Mouse (Mus musculus) heart, embryonic 12.5 days (tissue): Measurements from ENCODE around the gene Phka1. TPM values are rescaled to one million over a fixed set of nuclear protein-coding genes. Genes with fewer than 3 reads are reported as not detected.
A peak's percentile ranks its signal among the peaks of the same experiment; 100 is the strongest.

Experiments
- ATAC-seq: fragments of 200-750 bp; cut with Nextera tagmentation; 2 replicates; pipeline ENCODE4 v1.8.0; 2017; ENCODE audit warnings: moderate TSS enrichment, moderate library complexity; ENCODE audit not compliant: insufficient number of reproducible peaks, low FRiP score
- H3K27ac ChIP-seq: fragments of 300-500 bp; sonication (generic); 2 replicates; pipeline ENCODE4 v1.5.1; 2016; ENCODE audit warnings: mild to moderate bottlenecking, moderate library complexity; ENCODE audit not compliant: poor library complexity, severe bottlenecking
- H3K27me3 ChIP-seq: fragments of 300-500 bp; sonication (generic); replicated peaks from 2 replicates; pipeline ENCODE4 v1.6.1; 2016; ENCODE audit warnings: mild to moderate bottlenecking, moderate library complexity
- H3K36me3 ChIP-seq: fragments of 300-500 bp; sonication (generic); 2 replicates; pipeline ENCODE4 v1.6.1; 2016; ENCODE audit warnings: mild to moderate bottlenecking, moderate library complexity
- H3K4me1 ChIP-seq: fragments of 300-500 bp; sonication (generic); replicated peaks from 2 replicates; pipeline ENCODE4 v1.6.1; 2016; ENCODE audit warnings: mild to moderate bottlenecking
- H3K4me2 ChIP-seq: fragments of 300-500 bp; sonication (generic); 2 replicates; pipeline ENCODE4 v1.6.1; 2016; ENCODE audit warnings: mild to moderate bottlenecking, moderate library complexity
- H3K4me3 ChIP-seq: fragments of 300-500 bp; sonication (generic); 2 replicates; pipeline ENCODE4 v1.5.1; 2016; ENCODE audit warnings: mild to moderate bottlenecking
- H3K9ac ChIP-seq: fragments of 300-500 bp; sonication (generic); 2 replicates; pipeline ENCODE4 v1.6.1; 2016; ENCODE audit warnings: mild to moderate bottlenecking, moderate library complexity
- H3K9me3 ChIP-seq: fragments of 300-500 bp; sonication (generic); replicated peaks from 2 replicates; pipeline ENCODE4 v1.6.1; 2016; ENCODE audit warnings: mild to moderate bottlenecking, moderate library complexity
- WGBS: fragments of 180-500 bp; shearing (Covaris S2); methylation state at CpG from one replicate; pipeline ENCODE4 v1.1.7; 2016; 5-methylcytosine and 5-hydroxymethylcytosine counted together
- polyA plus RNA-seq: library from polyadenylated mRNA; unstranded; fragments of >200 nt; fragmentation: Nextera tagmentation; extraction: Ambion mirVana; gene quantifications from 2 replicates; pipeline ENCODE4 v1.2.1, GENCODE M21; 2016

The Phka1 gene
- polyA plus RNA-seq, 1 experiment from 2014 or later, result 12.8 TPM

DNA sequence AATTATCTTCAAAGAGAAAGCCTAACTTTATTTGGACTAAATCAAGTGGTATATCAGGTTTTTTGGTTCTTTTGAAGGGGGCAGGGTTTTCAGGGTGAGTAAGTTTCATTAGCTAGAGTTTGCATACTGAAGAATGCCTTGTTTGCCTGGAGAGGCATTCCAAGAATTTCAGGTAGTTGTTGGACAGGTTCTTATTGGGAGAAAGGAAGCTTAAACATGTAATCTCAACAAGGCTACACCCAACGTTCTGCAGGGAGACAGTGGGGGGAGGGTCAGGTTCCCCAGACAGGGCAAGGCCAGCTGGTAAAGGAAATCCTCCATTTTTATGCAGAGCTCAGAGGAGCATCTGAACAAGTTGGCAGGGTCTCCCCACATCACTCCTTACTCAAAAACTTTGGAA is 72.9 kb downstream of the Phka1 start:
- 15% methylated on average over 1 of the region's 1 CpGs for WGBS
- no peak overlapping the region for H3K4me2 ChIP-seq
- ATAC-seq, result no peak
- H3K9ac ChIP-seq, result no peak overlapping the region
- no peaks in the 10 kb centered on the region for H3K4me1 ChIP-seq
- H3K9me3 ChIP-seq, result no peaks in the 10 kb centered on the region
- H3K27ac ChIP-seq, result no peak overlapping the region
- no peaks in the 10 kb centered on the region for H3K27me3 ChIP-seq
- H3K36me3 ChIP-seq, result peaks cover 4% of the 10 kb centered on the region; the same call in 1 of the 2 replicates
- H3K4me3 ChIP-seq, result no peak overlapping the region

DNA sequence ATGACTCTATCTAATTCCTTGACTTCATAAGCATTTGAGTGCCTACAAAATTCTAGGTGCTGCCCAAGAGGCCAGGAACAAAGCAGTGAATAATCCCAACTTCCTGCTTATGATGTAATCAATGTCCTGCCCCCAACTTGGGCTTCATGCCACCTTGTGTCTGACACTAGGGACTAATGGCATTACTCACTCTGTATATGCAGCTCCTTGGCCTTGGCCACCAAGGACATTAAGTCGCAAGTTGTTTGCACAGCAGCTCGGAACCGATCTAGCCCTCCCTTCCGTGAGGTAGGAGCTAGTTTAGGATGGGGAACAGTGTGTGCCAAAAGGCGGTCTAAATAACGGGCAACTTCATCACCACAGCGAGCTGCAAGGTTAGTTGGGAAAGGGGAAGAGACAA is 87.1 kb downstream of the Phka1 start:
- Histone ChIP-seq H3K27ac (no peak overlapping the region), H3K9ac (no peak overlapping the region), H3K4me3 (no peak overlapping the region), H3K9me3 (no peaks in the 10 kb centered on the region), H3K27me3 (no peaks in the 10 kb centered on the region), H3K4me2 (no peak overlapping the region), H3K36me3 (peaks cover 7% of the 10 kb centered on the region; the same call in 1 of the 2 replicates), H3K4me1 (no peaks in the 10 kb centered on the region)
- 85% methylated on average over 7 of the region's 7 CpGs for WGBS
- ATAC-seq, result no peak

DNA sequence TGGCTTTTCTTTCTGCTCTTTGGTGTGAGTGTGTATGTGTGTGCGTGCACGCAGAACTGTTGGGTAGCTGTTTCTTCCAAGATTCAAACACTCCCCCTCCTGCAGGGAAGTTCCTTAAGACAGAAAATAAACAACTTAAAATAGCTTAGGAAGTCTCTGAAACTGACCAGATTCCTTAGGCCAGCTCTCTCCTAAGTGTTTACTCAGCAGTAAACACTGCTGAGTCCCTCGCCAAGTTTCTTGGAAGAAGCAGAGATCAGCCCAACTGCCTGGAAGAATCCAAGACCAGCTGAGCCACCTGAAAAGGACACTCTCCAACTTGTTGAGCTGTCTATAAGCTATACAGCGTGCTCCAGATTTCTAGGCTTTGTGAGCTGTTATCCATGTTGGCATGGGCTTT is 134.8 kb downstream of the Phka1 start:
- no peak overlapping the region for H3K9ac ChIP-seq
- no peak overlapping the region for H3K27ac ChIP-seq
- no peaks in the 10 kb centered on the region for H3K4me1 ChIP-seq
- no peaks in the 10 kb centered on the region for H3K9me3 ChIP-seq
- no peak overlapping the region for H3K4me3 ChIP-seq
- no peaks in the 10 kb centered on the region for H3K36me3 ChIP-seq
- WGBS, result 64% methylated on average over 4 of the region's 4 CpGs
- ATAC-seq, result no peak
- no peaks in the 10 kb centered on the region; the same call in none of the 2 replicates for H3K27me3 ChIP-seq
- no peak overlapping the region for H3K4me2 ChIP-seq

DNA sequence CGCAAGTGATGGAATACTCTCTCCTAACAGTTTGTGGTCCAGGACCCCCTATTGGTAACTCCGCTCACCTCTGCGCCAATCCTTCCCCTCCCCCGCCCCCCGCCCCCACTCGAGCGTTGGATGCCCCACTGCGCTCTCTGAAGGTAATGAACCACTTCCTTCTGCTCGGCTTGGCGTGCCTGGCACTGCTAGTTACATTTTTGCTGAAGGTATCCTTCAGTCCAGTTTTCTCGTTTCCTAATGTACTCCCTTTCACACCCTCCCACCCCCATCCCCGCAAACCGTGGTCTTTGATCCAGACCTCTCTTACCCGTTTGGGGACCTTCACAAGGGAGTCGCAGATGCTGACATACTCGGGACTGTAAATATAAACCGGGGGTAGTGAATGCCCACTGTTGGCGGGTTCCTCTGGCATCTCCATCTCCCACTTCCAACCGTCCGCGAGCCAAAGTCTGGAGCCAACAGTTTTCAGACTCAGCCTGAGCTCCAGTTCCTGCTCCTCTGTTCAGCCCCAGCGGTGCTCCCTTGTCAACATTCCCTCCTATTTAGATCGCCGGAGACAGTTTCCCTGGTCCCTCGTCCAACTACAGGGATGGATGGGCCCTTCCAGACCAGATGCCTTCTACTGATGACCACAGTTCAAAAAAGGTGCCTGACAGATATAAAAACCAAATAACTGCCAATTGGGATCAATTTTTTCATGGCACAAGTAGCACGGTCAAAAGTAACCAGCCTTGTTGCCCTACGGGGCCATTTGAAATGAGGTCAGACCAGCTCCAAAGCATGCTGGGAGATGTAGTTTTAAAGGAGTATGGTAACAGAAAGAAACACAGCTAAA is 139.2 kb downstream of the Phka1 start, which contains the start of gene Hdac8:
TSS of gene Hdac8 (minus strand) at position 716 of the 838 bp plus-strand sequence.
- peaks cover under 1% of the 10 kb centered on the region; the same call in 1 of the 2 replicates for H3K36me3 ChIP-seq
- H3K9ac ChIP-seq, result peak within 1 kb of the TSS; percentile 62
- WGBS, result 14% methylated on average over 27 of the region's 27 CpGs
- peak within 1 kb of the TSS; percentile 68 for H3K4me2 ChIP-seq
- peak within 1 kb of the TSS; percentile 63 for H3K4me3 ChIP-seq
- H3K27ac ChIP-seq, result peak within 1 kb of the TSS; percentile 43; the same call in 1 of the 2 replicates
- no peaks in the 10 kb centered on the region for H3K9me3 ChIP-seq
- no peaks in the 10 kb centered on the region for H3K4me1 ChIP-seq
- no peaks in the 10 kb centered on the region; the same call in none of the 2 replicates for H3K27me3 ChIP-seq
- ATAC-seq, result peak; percentile 80

DNA sequence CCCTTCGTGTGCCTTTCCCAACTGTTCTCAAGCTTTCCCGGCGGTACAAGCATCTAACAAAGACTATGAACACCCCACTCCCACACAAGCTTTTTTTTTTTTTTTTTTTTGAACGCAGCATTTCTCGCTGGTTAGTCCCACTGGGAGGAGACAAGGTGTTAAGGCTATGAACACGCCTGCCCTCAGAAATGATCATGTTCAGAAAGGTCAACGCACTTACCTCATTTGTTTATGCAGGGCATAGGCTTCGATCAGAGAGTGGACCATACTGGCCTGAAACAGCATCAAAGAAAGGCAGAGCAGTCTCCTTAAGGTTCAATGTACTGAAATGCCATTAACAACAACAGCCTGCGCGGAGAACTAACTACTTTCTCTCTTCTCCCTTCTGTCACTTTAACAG is 139.9 kb downstream of the Phka1 start:
- Histone ChIP-seq H3K27me3 (no peaks in the 10 kb centered on the region; the same call in 1 of the 2 replicates), H3K4me2 (peak overlapping the region; percentile 68), H3K4me3 (peak overlapping the region; percentile 63), H3K9ac (peak overlapping the region; percentile 62; the same call in 1 of the 2 replicates), H3K9me3 (no peaks in the 10 kb centered on the region), H3K36me3 (peaks cover 6% of the 10 kb centered on the region; the same call in 1 of the 2 replicates), H3K4me1 (no peaks in the 10 kb centered on the region), H3K27ac (no peak overlapping the region)
- ATAC-seq, result no peak
- 31% methylated on average over 10 of the region's 10 CpGs for WGBS

DNA sequence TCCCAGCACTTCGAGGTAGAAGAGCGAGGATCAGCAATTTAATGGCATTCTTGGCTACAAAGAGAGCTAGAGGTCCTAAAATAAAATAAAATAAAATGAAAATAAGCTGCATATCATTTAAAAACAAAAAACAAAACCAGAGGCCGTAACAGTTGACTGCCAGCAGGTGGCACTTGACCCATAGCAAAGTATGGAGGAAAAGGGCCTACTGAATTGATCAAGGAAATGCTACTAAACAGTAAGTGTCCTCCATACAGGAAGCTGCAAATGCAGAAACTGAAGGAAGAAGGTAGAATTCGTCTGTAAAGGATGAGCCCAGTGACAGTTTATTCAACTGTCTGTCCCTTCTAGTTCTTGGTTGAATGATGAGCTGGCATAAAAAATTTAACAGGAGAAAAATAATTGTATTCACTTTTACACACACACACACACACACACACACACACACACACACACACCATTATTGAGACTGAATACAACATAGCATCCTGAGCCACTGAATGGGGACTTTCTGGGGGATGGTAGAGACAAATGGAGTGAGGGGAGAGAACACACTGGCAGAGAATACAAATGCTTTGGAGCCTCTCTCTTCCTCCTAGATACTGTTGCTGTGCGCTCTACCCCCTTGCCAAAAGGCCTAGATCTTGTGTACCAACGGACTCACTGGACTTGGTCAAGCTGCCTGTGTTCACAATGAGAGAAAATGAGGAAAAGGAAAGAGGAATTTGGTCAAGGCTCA is 149.9 kb downstream of the Phka1 start:
- Histone ChIP-seq H3K4me1 (no peaks in the 10 kb centered on the region), H3K9ac (no peak overlapping the region), H3K4me2 (no peak overlapping the region), H3K9me3 (no peaks in the 10 kb centered on the region), H3K27me3 (no peaks in the 10 kb centered on the region), H3K36me3 (peaks cover 17% of the 10 kb centered on the region; the same call in 1 of the 2 replicates), H3K4me3 (no peak overlapping the region), H3K27ac (no peak overlapping the region)
- no peak for ATAC-seq
- WGBS, result 56% methylated on average over 6 of the region's 6 CpGs

DNA sequence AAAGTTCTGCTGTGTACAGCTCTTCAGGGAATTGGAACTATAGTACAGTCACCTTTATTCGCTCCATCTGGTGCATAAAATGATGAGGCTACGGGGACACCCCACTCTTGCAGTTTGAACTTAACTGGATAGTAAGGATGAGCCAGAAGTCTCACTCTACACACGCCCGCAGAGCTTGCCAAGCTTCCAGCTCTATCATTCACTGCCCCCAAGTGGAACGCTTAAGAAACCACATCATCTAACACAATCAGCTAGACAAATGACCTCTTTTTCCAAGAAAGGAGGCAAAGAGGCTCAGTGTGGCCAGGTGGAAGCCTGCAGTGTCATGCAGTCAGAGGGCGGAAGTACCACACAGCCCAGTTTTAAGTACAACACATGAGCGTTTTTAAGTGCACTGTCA is 158.5 kb downstream of the Phka1 start:
- no peak overlapping the region for H3K27ac ChIP-seq
- H3K27me3 ChIP-seq, result 0 out of 2 replicates have a peak, but pooled peaks cover 4% of the 10 kb centered on the region
- H3K9ac ChIP-seq, result no peak overlapping the region
- H3K4me1 ChIP-seq, result no peaks in the 10 kb centered on the region
- H3K36me3 ChIP-seq, result no peaks in the 10 kb centered on the region
- WGBS, result 69% methylated on average over 7 of the region's 7 CpGs
- H3K9me3 ChIP-seq, result no peaks in the 10 kb centered on the region
- no peak for ATAC-seq
- H3K4me2 ChIP-seq, result no peak overlapping the region
- H3K4me3 ChIP-seq, result no peak overlapping the region

DNA sequence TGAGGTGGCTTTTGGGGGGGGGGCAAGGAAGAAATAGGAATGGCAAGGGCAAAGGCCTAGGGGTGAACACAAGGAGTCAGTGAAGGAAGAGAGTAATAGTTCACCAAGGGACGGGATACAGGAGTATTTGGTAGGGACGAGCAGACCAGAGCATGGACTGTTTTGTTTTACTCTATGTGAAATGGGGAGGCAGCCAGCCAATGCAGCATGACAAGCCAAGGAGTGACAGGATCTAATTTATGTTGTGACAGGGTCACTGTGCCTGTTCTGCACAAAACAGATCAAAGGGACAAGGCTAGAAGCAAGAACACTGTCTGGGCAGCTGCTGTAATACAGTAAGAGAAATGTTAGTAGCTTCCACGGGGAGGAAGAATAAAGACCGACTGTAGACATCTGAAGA is 164.4 kb downstream of the Phka1 start:
- Histone ChIP-seq H3K36me3 (no peaks in the 10 kb centered on the region), H3K4me3 (no peak overlapping the region), H3K9me3 (no peaks in the 10 kb centered on the region), H3K27ac (no peak overlapping the region), H3K9ac (no peak overlapping the region), H3K27me3 (0 out of 2 replicates have a peak, but pooled peaks cover 4% of the 10 kb centered on the region), H3K4me2 (no peak overlapping the region), H3K4me1 (no peaks in the 10 kb centered on the region)
- WGBS, result 76% methylated on average over 4 of the region's 4 CpGs
- no peak for ATAC-seq

DNA sequence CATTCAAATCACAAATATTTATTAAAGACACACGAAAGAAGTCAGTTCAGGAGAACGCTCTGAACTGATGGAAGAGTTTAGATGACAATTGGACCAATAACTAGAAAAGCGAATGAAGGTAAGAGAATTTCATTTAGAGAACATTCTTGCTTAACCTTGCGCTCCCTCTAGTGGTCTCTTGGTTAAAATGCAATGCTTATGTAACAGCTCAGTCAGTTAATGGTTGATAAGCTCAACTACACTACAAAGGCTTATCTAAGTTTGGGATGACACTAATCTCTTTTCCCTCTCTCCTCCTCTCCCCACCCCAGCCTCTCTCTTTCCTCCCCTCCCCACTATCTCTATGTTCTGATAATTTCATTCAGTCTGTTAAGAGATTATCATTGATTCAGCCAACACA is 165.1 kb downstream of the Phka1 start:
- Histone ChIP-seq H3K36me3 (no peaks in the 10 kb centered on the region), H3K9me3 (no peaks in the 10 kb centered on the region), H3K4me2 (no peak overlapping the region), H3K9ac (no peak overlapping the region), H3K4me3 (no peak overlapping the region), H3K27ac (no peak overlapping the region), H3K4me1 (no peaks in the 10 kb centered on the region), H3K27me3 (0 out of 2 replicates have a peak, but pooled peaks cover 4% of the 10 kb centered on the region)
- ATAC-seq, result no peak
- WGBS, result 33% methylated on average over 4 of the region's 4 CpGs

DNA sequence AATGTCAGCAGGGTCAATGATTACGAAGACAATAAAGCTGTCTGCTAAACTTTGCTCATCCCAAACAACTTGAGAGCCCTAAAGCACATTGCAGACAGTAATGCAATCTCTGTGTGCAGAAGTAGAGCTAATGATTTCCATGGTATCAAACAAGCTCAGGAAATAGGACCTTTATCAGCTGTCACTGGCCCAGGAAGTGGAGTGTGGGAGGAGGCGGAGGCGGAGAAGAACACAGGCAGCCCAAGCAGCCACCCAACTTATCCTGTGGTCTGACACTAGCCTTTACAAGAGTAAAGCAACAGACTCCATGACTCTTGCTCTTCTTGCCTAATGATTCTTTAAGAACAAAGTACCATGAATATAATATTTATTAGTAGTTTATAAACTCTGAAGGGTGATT is 165.6 kb downstream of the Phka1 start:
- Histone ChIP-seq H3K27ac (no peak overlapping the region), H3K9me3 (no peaks in the 10 kb centered on the region), H3K9ac (no peak overlapping the region), H3K4me3 (no peak overlapping the region), H3K4me1 (no peaks in the 10 kb centered on the region), H3K27me3 (0 out of 2 replicates have a peak, but pooled peaks cover 4% of the 10 kb centered on the region), H3K4me2 (no peak overlapping the region), H3K36me3 (no peaks in the 10 kb centered on the region)
- 53% methylated on average over 3 of the region's 3 CpGs for WGBS
- no peak for ATAC-seq

DNA sequence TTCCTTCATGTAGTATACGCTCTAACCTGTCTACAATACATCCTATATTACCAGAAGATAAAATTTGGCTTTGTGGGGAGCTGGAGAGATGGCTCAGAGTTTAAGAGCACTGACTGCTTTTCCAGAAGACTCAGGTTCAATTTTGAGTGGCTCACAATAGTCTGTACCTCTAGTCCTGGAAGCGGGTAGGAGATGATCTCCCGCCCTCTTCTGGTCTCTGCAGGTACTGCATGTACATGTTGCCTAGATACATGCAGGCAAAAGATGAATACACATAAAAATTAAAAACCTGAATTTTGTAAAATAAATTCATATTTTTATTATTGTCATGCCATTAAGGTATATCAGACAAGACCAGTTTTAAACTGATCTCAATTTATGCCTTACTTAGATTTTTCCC is 167.3 kb downstream of the Phka1 start:
- H3K4me1 ChIP-seq, result no peaks in the 10 kb centered on the region
- no peaks in the 10 kb centered on the region for H3K9me3 ChIP-seq
- H3K4me2 ChIP-seq, result no peak overlapping the region
- ATAC-seq, result no peak
- no peak overlapping the region for H3K27ac ChIP-seq
- no peak overlapping the region for H3K9ac ChIP-seq
- no peaks in the 10 kb centered on the region for H3K36me3 ChIP-seq
- H3K4me3 ChIP-seq, result no peak overlapping the region
- no peaks in the 10 kb centered on the region for H3K27me3 ChIP-seq
- 25% methylated on average over 3 of the region's 3 CpGs for whole genome bisulfite sequencing
